Mouse (Mus musculus) ES-E14 (cell line): ENCODE measurements at regions not wholly inside any gene's neighbourhood (a gene's known extent, or its start where the extent isn't known, plus 50 kb on each side); places are given as distances from the start of the nearest gene placed in this dataset.

Experiments used
- MAFK ChIP-seq: IDR thresholded peaks from 2 replicates; pipeline ENCODE4 v1.6.1; 2014; ENCODE audit warnings: mild to moderate bottlenecking, low read depth, low read length, inconsistent platforms; ENCODE audit not compliant: insufficient read depth
- ZC3H11A ChIP-seq: IDR thresholded peaks from 2 replicates; pipeline ENCODE4 v1.6.1; 2012; ENCODE audit warnings: low read depth, mild to moderate bottlenecking, inconsistent platforms, low read length, borderline replicate concordance

GRCm38 (mm10) chr4:95192562-95192961 lies 140.5 kb upstream of the Jun start:
- TF ChIP-seq MAFK (no peak), ZC3H11A (no peak)
